Mouse (Mus musculus) liver, embryonic 16.5 days (tissue): Measurements from ENCODE around the gene Fyb. TPM values are rescaled to one million over a fixed set of nuclear protein-coding genes. Genes with fewer than 3 reads are reported as not detected.
A peak's percentile ranks its signal among the peaks of the same experiment; 100 is the strongest.

Source experiments
- ATAC-seq: fragments of 200-750 bp; cut with Nextera tagmentation; 2 replicates; pipeline ENCODE4 v1.8.0; 2017; ENCODE audit warnings: low read depth, mild to moderate bottlenecking, moderate number of reproducible peaks, moderate library complexity
- H3K27ac ChIP-seq: fragments of 300-500 bp; sonication (generic); 2 replicates; pipeline ENCODE4 v1.5.1; 2014; ENCODE audit warnings: mild to moderate bottlenecking, low read length
- H3K27me3 ChIP-seq: fragments of 300-500 bp; sonication (generic); 2 replicates; pipeline ENCODE4 v1.6.1; 2014; ENCODE audit warnings: low read depth, low read length, mixed read lengths; ENCODE audit not compliant: control insufficient read depth, insufficient read depth
- H3K36me3 ChIP-seq: fragments of 300-500 bp; sonication (generic); 2 replicates; pipeline ENCODE4 v1.6.1; 2014; ENCODE audit warnings: mild to moderate bottlenecking; ENCODE audit not compliant: control insufficient read depth, insufficient read depth
- H3K4me1 ChIP-seq: fragments of 300-500 bp; sonication (generic); 2 replicates; pipeline ENCODE4 v1.6.1; 2014; ENCODE audit warnings: low read depth, low read length, mixed read lengths; ENCODE audit not compliant: control insufficient read depth
- H3K4me2 ChIP-seq: fragments of 300-500 bp; sonication (generic); 2 replicates; pipeline ENCODE4 v1.6.1; 2014; ENCODE audit warnings: low read depth, low read length, mixed read lengths
- H3K4me3 ChIP-seq: fragments of 300-500 bp; sonication (generic); 2 replicates; pipeline ENCODE4 v1.5.1; 2014; ENCODE audit warnings: low read depth, mild to moderate bottlenecking, low read length
- H3K9ac ChIP-seq: fragments of 300-500 bp; sonication (generic); 2 replicates; pipeline ENCODE4 v1.6.1; 2014; ENCODE audit warnings: low read depth, low read length
- H3K9me3 ChIP-seq: fragments of 300-500 bp; sonication (generic); replicated peaks from 2 replicates; pipeline ENCODE4 v1.6.1; 2016; ENCODE audit warnings: low read length; ENCODE audit not compliant: control insufficient read depth
- WGBS: fragments of 180-500 bp; shearing (Covaris S2); extraction: QIAGEN DNeasy Blood & Tissue Kit; methylation state at CpG from one replicate; pipeline ENCODE4 v1.1.7; 2014; ENCODE audit not compliant: insufficient replicate concordance; 5-methylcytosine and 5-hydroxymethylcytosine counted together
- polyA plus RNA-seq: library from polyadenylated mRNA; unstranded; fragments of >200 nt; fragmentation: Nextera tagmentation; extraction: Ambion mirVana; gene quantifications from 2 replicates; pipeline ENCODE4 v1.2.1, GENCODE M21; 2015

Gene Fyb
- polyA plus RNA-seq, 1 experiment from 2014 or later, result 21.9 TPM

DNA sequence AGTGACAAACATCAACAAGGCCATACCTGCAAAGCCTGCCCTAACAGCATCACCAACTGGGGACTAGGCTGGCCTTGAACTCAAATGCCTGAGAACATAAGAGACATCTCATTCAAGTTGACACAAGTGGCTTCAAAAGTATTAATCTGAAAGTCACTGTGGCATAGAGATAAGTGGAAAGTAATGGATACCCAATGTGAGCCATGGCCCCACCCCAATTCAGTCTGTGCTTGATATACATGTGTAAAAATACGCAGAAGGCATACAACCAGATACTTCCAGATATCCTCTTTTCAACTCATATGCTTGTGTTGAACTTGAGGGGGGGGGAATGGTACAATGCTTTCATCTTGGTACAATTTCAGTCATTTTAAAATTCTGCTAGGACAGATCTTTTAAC is 124.4 kb downstream of the Fyb start:
- 33% methylated on average over 1 of the region's 1 CpGs for WGBS
- Histone ChIP-seq H3K9ac (no peak overlapping the region), H3K4me1 (no peaks in the 10 kb centered on the region), H3K4me3 (no peak overlapping the region), H3K27me3 (no peaks in the 10 kb centered on the region), H3K27ac (no peak overlapping the region), H3K36me3 (no peaks in the 10 kb centered on the region), H3K9me3 (no peaks in the 10 kb centered on the region), H3K4me2 (no peak overlapping the region)
- ATAC-seq, result peak; percentile 62

DNA sequence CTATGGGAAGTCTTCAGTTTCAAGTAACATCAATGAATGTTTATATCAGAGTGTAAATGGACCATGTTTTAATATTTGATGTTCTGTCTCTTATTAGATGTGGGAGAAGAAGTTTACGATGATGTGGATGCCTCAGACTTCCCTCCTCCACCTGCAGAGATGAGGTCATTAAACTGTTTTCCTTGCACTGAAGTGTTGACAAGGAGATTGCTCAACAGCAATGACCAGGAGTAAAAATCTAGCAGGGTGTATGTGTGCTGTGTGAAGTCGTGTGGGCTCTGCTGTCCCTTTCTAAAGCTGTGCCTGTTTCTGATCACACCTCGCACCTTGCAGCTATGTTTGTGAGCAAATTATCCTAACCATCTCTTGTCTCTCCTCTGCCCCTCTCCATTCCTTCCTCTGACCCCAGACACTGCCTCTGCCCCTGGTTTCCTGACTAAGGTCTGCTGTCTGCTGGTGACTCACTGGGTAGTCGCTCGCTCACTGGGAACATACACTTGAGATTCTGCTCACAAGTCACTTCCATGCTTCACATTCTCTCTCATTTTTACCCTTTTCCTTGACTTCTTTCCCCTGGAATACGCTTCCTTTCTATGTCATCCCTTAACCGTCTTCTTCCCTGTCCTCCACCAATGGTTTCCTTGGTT is 126.2 kb downstream of the Fyb start:
- no peak for ATAC-seq
- Histone ChIP-seq H3K4me2 (no peak overlapping the region), H3K36me3 (no peaks in the 10 kb centered on the region)

DNA sequence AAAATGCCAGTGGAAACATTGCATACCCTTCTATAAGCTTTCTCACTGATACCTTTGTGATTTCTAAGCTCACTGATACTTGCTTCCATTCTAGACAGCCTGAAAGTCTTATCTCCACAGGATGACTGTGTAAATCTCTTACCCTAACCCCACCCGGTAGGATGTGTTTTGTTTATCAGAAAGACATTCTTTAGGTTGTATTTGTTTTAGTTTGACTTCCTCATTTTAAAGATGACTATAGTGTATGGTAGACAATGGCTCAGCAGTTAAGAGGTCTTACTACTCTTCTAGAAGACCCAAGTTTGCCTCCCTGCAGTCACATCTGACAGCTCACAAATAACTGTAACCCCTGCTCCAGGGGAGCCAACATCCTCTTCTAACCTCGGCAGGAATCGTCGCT is 130.4 kb downstream of the Fyb start:
- Histone ChIP-seq H3K9me3 (no peaks in the 10 kb centered on the region), H3K4me3 (no peak overlapping the region), H3K27ac (no peak overlapping the region), H3K27me3 (no peaks in the 10 kb centered on the region), H3K4me2 (no peak overlapping the region), H3K36me3 (no peaks in the 10 kb centered on the region), H3K4me1 (peaks cover 4% of the 10 kb centered on the region), H3K9ac (no peak overlapping the region)
- ATAC-seq, result no peak
- 22% methylated on average over 4 of the region's 4 CpGs for WGBS

More for the DNA sequence above, 126.2 kb downstream of the Fyb start:
- WGBS, result 72% methylated on average over 7 of the region's 7 CpGs
- no peak overlapping the region for H3K4me3 ChIP-seq
- no peak overlapping the region for H3K9ac ChIP-seq
- H3K9me3 ChIP-seq, result no peaks in the 10 kb centered on the region
- H3K27me3 ChIP-seq, result no peaks in the 10 kb centered on the region
- no peak overlapping the region for H3K27ac ChIP-seq
- H3K4me1 ChIP-seq, result no peaks in the 10 kb centered on the region; the same call in 1 of the 2 replicates

DNA sequence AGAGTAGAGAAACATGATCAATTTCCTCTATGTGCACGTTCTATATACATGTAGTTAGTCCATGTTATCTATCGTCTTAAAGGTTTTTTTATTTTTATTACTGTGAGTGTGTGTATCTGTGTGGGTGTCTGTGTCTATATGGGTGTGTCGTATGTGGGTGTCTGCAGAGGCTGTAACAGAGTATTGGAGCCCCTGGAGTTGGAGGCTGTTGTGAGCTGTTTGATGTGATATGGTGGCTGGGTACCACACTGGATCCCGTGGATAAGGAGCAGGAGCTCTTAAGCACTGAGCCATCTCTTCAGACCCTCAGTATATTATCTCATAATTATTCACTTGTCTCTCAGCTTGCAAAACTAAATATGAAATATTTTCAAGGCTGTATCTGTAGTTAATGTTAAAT is 135.4 kb downstream of the Fyb start:
- no peaks in the 10 kb centered on the region for H3K27me3 ChIP-seq
- 28% methylated on average over 4 of the region's 4 CpGs for WGBS
- H3K4me3 ChIP-seq, result no peak overlapping the region
- no peak overlapping the region for H3K9ac ChIP-seq
- peak; percentile 96 for ATAC-seq
- H3K4me1 ChIP-seq, result peaks cover 6% of the 10 kb centered on the region
- H3K27ac ChIP-seq, result no peak overlapping the region
- H3K9me3 ChIP-seq, result no peaks in the 10 kb centered on the region
- H3K4me2 ChIP-seq, result no peak overlapping the region; the same call in 1 of the 2 replicates
- no peaks in the 10 kb centered on the region for H3K36me3 ChIP-seq

DNA sequence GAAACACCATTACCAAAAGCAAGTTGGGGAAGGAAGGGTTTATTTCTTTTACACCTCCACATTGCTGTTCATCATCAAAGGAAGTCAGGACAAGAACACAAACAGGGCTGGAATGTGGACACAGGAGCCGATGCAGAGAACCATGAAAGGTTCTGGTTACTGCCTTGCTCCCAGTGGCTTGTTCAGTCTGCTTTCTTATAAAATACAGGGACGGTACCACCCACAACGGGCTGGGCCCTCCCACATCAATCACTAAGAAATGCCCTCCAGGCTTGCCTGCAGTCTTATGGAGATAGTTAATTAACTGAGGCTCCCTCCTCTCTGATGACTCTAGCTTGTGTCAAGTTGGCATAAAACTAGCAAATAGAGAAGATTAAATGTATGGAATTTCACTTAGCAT is 139.3 kb downstream of the Fyb start:
- H3K27me3 ChIP-seq, result no peaks in the 10 kb centered on the region
- H3K36me3 ChIP-seq, result no peaks in the 10 kb centered on the region
- no peak overlapping the region for H3K4me2 ChIP-seq
- H3K27ac ChIP-seq, result no peak overlapping the region
- H3K9ac ChIP-seq, result no peak overlapping the region
- H3K4me1 ChIP-seq, result peaks cover 6% of the 10 kb centered on the region
- WGBS, result 59% methylated on average over 3 of the region's 3 CpGs
- no peak overlapping the region for H3K4me3 ChIP-seq
- no peak for ATAC-seq
- no peaks in the 10 kb centered on the region for H3K9me3 ChIP-seq

DNA sequence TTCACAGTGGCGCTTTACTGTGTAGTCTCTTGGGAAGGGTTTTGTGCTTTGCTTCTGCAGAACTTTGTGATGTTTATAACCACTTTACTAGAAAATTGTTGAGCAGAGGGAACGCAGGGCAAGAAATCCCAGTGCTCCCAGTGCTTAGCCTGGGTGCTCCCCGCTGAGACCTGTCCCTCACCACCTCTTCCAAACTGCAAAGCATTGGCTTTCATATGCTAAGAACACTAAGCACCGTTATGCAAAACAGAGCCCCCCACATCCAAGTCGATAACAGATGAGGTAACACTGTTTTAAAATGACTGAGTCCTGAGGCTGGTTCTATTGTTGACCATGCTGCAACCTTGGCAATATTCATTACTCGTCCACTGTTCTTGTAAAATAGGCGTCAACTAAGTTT is 141.3 kb downstream of the Fyb start:
- Histone ChIP-seq H3K9ac (no peak overlapping the region), H3K4me3 (no peak overlapping the region), H3K27ac (no peak overlapping the region), H3K27me3 (no peaks in the 10 kb centered on the region), H3K4me2 (no peak overlapping the region), H3K36me3 (no peaks in the 10 kb centered on the region), H3K4me1 (peaks cover 2% of the 10 kb centered on the region; the same call in 1 of the 2 replicates), H3K9me3 (no peaks in the 10 kb centered on the region)
- 65% methylated on average over 7 of the region's 7 CpGs for WGBS
- ATAC-seq, result no peak

DNA sequence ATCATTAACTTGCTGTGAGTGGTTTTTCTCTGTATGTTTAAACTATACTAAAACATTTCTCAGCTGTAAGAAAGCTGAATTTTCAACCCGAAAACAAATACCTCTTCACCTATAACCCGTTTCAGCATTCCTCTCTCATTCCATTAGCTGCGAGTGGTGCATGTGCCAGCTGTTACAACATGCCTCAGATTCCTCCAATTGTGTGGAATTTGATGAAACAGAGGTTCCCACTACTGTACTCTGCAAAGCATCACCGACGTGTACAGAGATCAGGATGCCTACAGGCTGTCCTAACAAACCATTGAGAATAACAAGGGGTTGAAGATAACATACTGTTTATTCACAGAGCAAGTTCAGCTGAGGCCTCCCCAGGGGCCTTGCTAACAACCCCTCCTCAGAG is 143.4 kb downstream of the Fyb start:
- Histone ChIP-seq H3K4me3 (no peak overlapping the region), H3K4me1 (peaks cover 2% of the 10 kb centered on the region; the same call in 1 of the 2 replicates), H3K27me3 (no peaks in the 10 kb centered on the region), H3K9ac (no peak overlapping the region), H3K36me3 (no peaks in the 10 kb centered on the region), H3K27ac (no peak overlapping the region), H3K4me2 (no peak overlapping the region), H3K9me3 (no peaks in the 10 kb centered on the region)
- no peak for ATAC-seq
- whole genome bisulfite sequencing, result 47% methylated on average over 5 of the region's 5 CpGs

DNA sequence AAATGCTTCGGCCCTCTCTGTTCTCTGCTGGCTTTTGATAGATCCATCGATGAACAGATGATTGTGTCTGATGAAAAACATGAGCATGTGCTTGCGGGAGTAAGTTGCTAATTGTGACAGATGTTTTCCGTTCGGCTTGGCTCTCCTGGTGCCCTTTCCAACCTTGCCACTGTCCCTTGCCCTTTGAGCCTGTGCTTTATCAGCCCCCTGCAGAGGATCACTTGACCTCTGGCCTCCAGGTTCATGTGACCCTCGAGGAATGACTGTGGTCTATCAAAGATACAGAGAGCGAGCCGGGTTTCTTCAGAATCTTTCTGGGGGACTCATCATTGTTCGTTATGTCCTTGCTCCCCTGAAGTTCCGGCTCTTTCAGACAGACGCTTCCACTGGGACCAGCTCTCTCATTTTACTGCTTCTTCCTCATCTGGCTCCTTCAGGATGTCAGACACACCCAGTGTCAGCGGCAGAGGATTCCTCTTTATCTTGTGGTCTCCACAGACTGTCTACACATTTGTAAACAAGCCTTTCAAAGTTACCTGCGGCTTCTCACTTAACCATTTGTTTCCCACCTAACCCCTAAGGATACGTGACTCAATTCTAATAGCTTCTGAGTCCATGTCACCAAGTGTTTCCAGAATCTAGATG is 146.3 kb downstream of the Fyb start:
- Histone ChIP-seq H3K36me3 (no peaks in the 10 kb centered on the region), H3K27me3 (no peaks in the 10 kb centered on the region), H3K4me3 (no peak overlapping the region), H3K4me1 (peaks cover 2% of the 10 kb centered on the region; the same call in 1 of the 2 replicates), H3K9me3 (no peaks in the 10 kb centered on the region), H3K4me2 (no peak overlapping the region), H3K9ac (no peak overlapping the region), H3K27ac (no peak overlapping the region)
- 34% methylated on average over 14 of the region's 14 CpGs for WGBS
- ATAC-seq, result no peak

DNA sequence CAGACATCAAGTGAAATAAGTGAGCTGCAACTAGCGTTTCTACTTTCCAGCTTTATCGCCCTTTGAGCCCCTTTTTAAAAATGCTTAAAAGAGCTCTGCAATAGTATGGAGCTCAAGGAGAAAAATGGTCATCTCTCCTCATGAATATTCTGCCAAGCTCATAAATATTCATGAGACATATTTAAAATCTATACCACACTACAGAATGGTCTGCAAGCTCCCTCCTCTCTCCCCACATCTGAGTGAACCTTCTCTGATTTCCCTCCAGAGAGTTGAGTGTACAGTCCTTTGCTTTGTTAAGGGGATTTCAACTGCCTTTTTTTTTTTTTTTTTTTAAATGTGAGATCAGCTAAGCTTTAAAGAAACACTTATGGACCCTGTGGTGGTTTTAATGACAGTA is 155.8 kb downstream of the Fyb start:
- Histone ChIP-seq H3K4me3 (no peak overlapping the region), H3K4me1 (no peaks in the 10 kb centered on the region), H3K27me3 (no peaks in the 10 kb centered on the region), H3K27ac (no peak overlapping the region), H3K4me2 (no peak overlapping the region), H3K36me3 (no peaks in the 10 kb centered on the region), H3K9ac (no peak overlapping the region), H3K9me3 (no peaks in the 10 kb centered on the region)
- 73% methylated on average over 2 of the region's 2 CpGs for WGBS
- no peak for ATAC-seq
